Mouse (Mus musculus): ENCODE measurements around the gene Gm40193. TPM values are rescaled to one million over a fixed set of nuclear protein-coding genes. Genes with fewer than 3 reads are reported as not detected.

Gene Gm40193
- not detected in 2 replicates for polyA plus RNA-seq (2012; rRNA removed; ENCODE audit: low replicate concordance)

GRCm38 (mm10) chr11:70532839-70533238, at the start of gene Gm40193:
Gene Gm40193 (minus strand): TSS chr11:70532939.

GRCm38 (mm10) chr11:70562287-70562994, 29.7 kb upstream of the Gm40193 start, which contains the start of gene Mink1:
Gene Mink1 (plus strand): TSS chr11:70562881.

GRCm38 (mm10) chr11:70539877-70540587, 7.3 kb upstream of the Gm40193 start, which contains the start of gene Pld2:
Gene Pld2 (plus strand): TSS chr11:70540064.

GRCm38 (mm10) chr11:70525184-70525678, 7.5 kb downstream of the Gm40193 start, which contains the start of gene Psmb6:
Gene Psmb6 (plus strand): TSS chr11:70525367.

GRCm38 (mm10) chr11:70518923-70519322, 13.8 kb downstream of the Gm40193 start, which contains the start of gene Gltpd2:
Gene Gltpd2 (plus strand): TSS chr11:70519196.

GRCm38 (mm10) chr11:70514288-70514687, 18.5 kb downstream of the Gm40193 start, which contains the start of gene Vmo1:
Gene Vmo1 (minus strand): TSS chr11:70514616.

GRCm38 (mm10) chr11:70504970-70505369, 27.8 kb downstream of the Gm40193 start, which contains the start of gene Tm4sf5:
Gene Tm4sf5 (plus strand): TSS chr11:70505244.

Other genes starting within 250 kb of the Gm40193 start
- gene Alox12e, start 210.3 kb downstream of the Gm40193 start, polyA plus RNA-seq (2012; rRNA removed; ENCODE audit: low replicate concordance): 0.19 and 16.2 TPM in 2 replicates
- gene Alox15, start 180.9 kb downstream of the Gm40193 start, polyA plus RNA-seq (2012; rRNA removed; ENCODE audit: low replicate concordance): 2.7 and 62.7 TPM in 2 replicates
- gene Pelp1, start 122.9 kb downstream of the Gm40193 start, polyA plus RNA-seq (2012; rRNA removed; ENCODE audit: low replicate concordance): 20.8 and 30.6 TPM in 2 replicates
- 59.2 and 84.6 TPM in 2 replicates for gene Arrb2, start 100.3 kb downstream of the Gm40193 start, polyA plus RNA-seq (2012; rRNA removed; ENCODE audit: low replicate concordance)
- gene Med11, start 81.0 kb downstream of the Gm40193 start, polyA plus RNA-seq (2012; rRNA removed; ENCODE audit: low replicate concordance): 25.2 and 25.9 TPM in 2 replicates
- 6.1 and 13.8 TPM in 2 replicates for gene Zmynd15, start 73.5 kb downstream of the Gm40193 start, polyA plus RNA-seq (2012; rRNA removed; ENCODE audit: low replicate concordance)
- 22.2 and 63.5 TPM in 2 replicates for gene Cxcl16, start 73.0 kb downstream of the Gm40193 start, polyA plus RNA-seq (2012; rRNA removed; ENCODE audit: low replicate concordance)
- gene Tm4sf5, start 27.7 kb downstream of the Gm40193 start, polyA plus RNA-seq (2012; rRNA removed; ENCODE audit: low replicate concordance): 0.99 and 1.3 TPM in 2 replicates
- 0.34 and 0.57 TPM in 2 replicates for gene Vmo1, start 18.3 kb downstream of the Gm40193 start, polyA plus RNA-seq (2012; rRNA removed; ENCODE audit: low replicate concordance)
- gene Gltpd2, start 13.7 kb downstream of the Gm40193 start, polyA plus RNA-seq (2012; rRNA removed; ENCODE audit: low replicate concordance): 0.51 TPM in 1 of 2 replicates, not detected in the other
- 334 and 427 TPM in 2 replicates for gene Psmb6, start 7.6 kb downstream of the Gm40193 start, polyA plus RNA-seq (2012; rRNA removed; ENCODE audit: low replicate concordance)
- 41.2 and 46.2 TPM in 2 replicates for gene Pld2, start 7.1 kb upstream of the Gm40193 start, polyA plus RNA-seq (2012; rRNA removed; ENCODE audit: low replicate concordance)
- gene Mink1, start 29.9 kb upstream of the Gm40193 start, polyA plus RNA-seq (2012; rRNA removed; ENCODE audit: low replicate concordance): 57.5 and 70.6 TPM in 2 replicates
- gene 4930544D05Rik, start 82.9 kb upstream of the Gm40193 start, polyA plus RNA-seq (2012; rRNA removed; ENCODE audit: low replicate concordance): not detected in 2 replicates
- gene Chrne, start 86.3 kb upstream of the Gm40193 start, polyA plus RNA-seq (2012; rRNA removed; ENCODE audit: low replicate concordance): 0.18 and 0.30 TPM in 2 replicates
- gene Gp1ba, start 106.2 kb upstream of the Gm40193 start, polyA plus RNA-seq (2012; rRNA removed; ENCODE audit: low replicate concordance): not detected in 2 replicates
- gene Rnf167, start 114.3 kb upstream of the Gm40193 start, polyA plus RNA-seq (2012; rRNA removed; ENCODE audit: low replicate concordance): 99.1 and 107 TPM in 2 replicates
- 138 and 142 TPM in 2 replicates for gene Slc25a11, start 114.5 kb upstream of the Gm40193 start, polyA plus RNA-seq (2012; rRNA removed; ENCODE audit: low replicate concordance)
- 915 and 1,415 TPM in 2 replicates for gene Pfn1, start 121.7 kb upstream of the Gm40193 start, polyA plus RNA-seq (2012; rRNA removed; ENCODE audit: low replicate concordance)
- 12.2 and 21.2 TPM in 2 replicates for gene Eno3, start 124.3 kb upstream of the Gm40193 start, polyA plus RNA-seq (2012; rRNA removed; ENCODE audit: low replicate concordance)
- 44.8 and 49.6 TPM in 2 replicates for gene Spag7, start 136.5 kb upstream of the Gm40193 start, polyA plus RNA-seq (2012; rRNA removed; ENCODE audit: low replicate concordance)
- 32.0 and 38.5 TPM in 2 replicates for gene Camta2, start 155.2 kb upstream of the Gm40193 start, polyA plus RNA-seq (2012; rRNA removed; ENCODE audit: low replicate concordance)
- gene Inca1, start 167.2 kb upstream of the Gm40193 start, polyA plus RNA-seq (2012; rRNA removed; ENCODE audit: low replicate concordance): 10.2 and 25.4 TPM in 2 replicates
- gene Kif1c, start 167.6 kb upstream of the Gm40193 start, polyA plus RNA-seq (2012; rRNA removed; ENCODE audit: low replicate concordance): 94.0 and 111 TPM in 2 replicates
- gene Zfp3, start 231.3 kb upstream of the Gm40193 start, polyA plus RNA-seq (2012; rRNA removed; ENCODE audit: low replicate concordance): 2.4 and 3.5 TPM in 2 replicates

All from subcutaneous adipose tissue, adult 2 months (tissue).